Mouse (Mus musculus): ENCODE measurements at regions not wholly inside any gene's neighbourhood (a gene's known extent, or its start where the extent isn't known, plus 50 kb on each side); places are given as distances from the start of the nearest gene placed in this dataset.

- DNase-seq: no peak
Observed at GRCm38 (mm10) chr5:64541765-64542164, 261.4 kb upstream of the Klf3 start.

DNA sequence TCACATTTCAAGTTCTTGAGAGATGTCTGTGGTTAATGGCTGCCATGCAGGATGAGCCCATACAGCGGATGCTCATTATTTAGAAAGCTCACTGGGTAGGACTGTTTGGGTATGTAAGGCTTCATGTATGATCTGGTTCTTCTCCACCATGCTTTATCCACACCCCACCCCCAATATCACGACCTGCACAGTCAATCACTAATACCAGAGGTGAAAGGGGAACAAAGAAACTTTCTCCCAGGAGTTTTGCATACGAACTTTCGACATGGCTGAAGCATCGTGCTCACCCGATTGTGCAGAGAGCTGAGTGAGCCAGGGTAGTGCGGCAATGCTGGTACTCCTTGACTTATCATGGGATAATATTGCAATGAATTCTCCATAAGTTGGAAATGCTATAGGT is 247.3 kb upstream of the Klf3 start:
- peak; percentile 54 to 61 for DNase-seq

- DNase-seq: no peak
Observed at GRCm38 (mm10) chr5:64566451-64567390, 236.5 kb upstream of the Klf3 start.

DNA sequence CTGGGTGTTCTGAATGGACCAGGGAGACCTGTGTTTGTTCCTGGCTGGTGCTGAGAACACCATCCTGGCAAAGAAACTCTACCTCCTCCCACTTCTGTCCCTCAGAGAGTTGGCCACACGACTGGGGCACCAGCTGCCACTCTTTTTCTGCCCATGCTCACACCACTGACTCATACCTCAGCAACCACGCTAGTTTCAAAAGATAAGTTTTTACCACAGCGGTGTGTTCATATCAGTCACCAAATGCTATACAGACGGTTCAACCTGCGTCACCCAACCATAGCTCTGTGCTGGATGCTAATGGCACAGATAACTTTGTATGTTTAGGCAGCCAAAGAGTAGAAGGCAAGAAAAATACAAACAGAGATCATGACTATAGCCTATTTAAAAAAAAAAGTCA is 235.4 kb upstream of the Klf3 start:
- DNase-seq: no peak

DNA sequence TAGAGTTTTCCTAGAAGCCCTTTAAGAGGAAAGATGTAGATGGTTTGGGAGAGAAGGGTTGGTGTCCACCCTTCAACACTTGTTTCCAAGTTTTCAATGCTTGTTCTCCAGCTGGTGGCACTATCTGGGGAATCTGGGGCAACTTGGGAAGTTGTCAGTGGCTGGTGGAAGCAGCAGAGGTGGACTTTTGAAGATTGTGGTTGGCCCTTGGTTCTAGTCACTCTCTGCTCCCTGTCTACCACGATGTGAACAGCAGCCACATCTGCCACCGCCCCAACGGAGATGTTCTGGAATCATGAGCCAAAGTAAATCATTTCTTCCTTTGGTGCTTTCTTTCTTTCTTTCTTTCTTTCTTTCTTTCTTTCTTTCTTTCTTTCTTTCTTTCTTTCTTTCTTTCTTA is 234.9 kb upstream of the Klf3 start:
- DNase-seq: no peak

- no peak for DNase-seq
Observed at GRCm38 (mm10) chr5:64574386-64574785, 228.8 kb upstream of the Klf3 start.

- no peak for DNase-seq
Observed at GRCm38 (mm10) chr5:64575896-64576295, 227.3 kb upstream of the Klf3 start.

GRCm38 (mm10) chr5:64576426-64577262 is 226.5 kb upstream of the Klf3 start:
- DNase-seq: no peak

GRCm38 (mm10) chr5:64577424-64577823 is 225.8 kb upstream of the Klf3 start:
- DNase-seq: no peak

- DNase-seq: no peak
Observed at GRCm38 (mm10) chr5:64578536-64578935, 224.7 kb upstream of the Klf3 start.

DNA sequence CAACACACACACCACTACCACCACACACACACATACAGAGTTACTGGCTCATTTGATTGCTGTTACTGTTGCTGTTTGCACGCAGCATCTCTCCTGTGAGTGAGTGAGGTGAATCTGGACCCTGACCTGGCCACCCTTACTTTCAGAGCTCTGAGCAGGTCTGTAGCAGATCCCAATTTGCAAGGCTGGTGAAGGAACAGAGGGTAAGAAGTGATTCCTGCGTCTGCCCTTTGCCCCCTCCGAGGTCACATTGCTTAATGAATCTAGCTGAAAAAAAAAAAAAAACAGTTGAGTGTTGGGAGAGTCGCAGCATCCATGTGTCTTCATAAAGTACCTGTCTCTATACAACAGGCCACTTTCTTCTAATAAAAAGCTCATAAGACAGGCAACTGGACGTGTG is 224.1 kb upstream of the Klf3 start:
- no peak for DNase-seq

DNA sequence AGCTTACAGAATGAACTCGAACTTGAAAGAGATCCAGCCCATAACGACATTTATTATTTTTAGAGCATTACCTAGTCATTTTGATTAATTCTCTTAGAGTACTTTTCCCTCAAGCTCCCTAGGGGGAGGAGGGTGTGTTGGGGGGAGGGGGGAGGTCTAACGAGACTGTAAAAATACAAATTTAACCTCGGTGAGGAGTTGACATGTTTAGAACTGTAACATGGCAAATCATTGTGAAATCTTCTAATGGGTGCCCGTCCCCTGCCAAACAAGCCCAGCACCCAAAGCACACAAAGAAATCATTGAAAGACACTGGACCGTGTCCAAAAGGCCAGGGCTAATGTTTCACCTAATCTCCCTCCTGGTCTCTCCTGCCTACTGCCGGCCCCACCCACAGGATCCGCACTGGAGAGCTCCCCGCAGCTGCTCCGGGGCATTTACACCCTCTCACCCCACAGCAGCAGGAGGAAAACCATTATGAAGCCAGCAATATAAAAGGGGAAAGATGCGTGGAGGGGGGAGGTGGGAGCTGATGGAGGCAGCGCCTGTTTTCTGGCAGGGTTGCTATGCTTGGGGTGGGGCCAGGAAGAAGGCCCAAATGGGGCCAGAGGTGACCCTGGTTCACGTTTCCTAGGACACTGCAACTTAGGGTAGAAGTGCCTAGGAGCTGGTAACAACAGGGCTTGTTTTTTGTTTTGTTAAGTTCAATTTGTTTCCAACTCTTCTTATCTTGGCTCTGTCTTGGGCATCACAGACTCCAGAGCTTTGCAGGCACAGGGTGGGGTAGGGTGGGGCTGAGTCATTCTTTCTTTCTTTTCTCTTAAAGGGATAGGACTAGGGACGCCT is 223.5 kb upstream of the Klf3 start:
- no peak for DNase-seq

- no peak for DNase-seq
Observed at GRCm38 (mm10) chr5:64580340-64580723, 222.9 kb upstream of the Klf3 start.

DNA sequence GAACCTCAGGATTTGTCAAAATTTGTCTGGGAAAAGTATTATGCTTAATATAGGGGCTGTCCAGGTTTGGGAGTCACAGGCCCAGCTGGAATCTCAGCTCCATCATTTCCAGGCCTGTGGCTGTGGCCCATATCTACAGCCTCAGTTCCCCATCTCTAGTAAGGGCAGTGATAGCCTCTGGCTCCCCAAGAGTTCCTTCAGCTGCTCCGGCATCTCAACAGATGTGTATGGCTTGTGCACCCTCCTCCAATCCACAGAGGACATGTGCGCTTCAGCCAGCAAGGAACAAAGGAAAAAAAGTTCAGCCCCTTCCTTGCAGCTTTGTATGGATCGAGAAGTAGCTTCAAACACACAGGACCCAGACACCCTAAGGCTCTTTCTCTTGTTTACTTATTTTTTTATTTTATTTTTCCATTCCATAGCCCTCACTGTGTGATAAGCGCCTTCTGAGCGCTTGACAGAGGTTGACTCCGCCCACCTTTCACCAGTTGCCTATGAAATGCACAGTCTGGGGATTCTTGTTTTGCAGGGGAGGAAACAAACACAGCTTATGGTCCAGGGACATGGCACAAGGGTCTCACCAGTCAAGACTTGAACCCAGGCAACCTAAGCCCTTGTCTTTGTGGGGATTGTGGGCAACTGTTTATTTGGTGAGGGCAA is 222.3 kb upstream of the Klf3 start:
- no peak for DNase-seq

GRCm38 (mm10) chr5:64581461-64581860 is 221.7 kb upstream of the Klf3 start:
- DNase-seq: no peak

GRCm38 (mm10) chr5:64582031-64582430 is 221.2 kb upstream of the Klf3 start:
- no peak for DNase-seq

DNA sequence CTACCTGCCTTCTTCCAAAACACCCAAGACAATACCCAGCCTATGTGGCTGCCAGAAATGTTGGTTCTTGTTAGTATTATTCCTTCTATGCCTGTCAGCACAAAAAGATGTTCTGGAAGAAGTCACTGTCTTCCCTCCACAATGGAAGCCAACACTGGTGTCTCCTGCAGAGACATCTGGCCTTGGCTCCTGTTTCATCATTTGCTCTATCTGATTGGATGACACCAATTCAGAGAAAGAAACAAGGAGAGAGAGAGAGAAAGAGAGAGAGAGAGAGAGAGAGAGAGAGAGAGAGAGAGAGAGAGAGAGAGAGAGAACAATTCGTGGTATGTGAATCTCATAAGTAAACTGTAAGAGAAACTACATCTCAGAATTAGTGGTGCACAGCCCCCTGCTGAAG is 218.9 kb upstream of the Klf3 start:
- DNase-seq: no peak

GRCm38 (mm10) chr5:64585076-64585786 is 218.0 kb upstream of the Klf3 start:
- no peak for DNase-seq

- no peak for DNase-seq
Observed at GRCm38 (mm10) chr5:64586316-64586715, 216.9 kb upstream of the Klf3 start.

DNA sequence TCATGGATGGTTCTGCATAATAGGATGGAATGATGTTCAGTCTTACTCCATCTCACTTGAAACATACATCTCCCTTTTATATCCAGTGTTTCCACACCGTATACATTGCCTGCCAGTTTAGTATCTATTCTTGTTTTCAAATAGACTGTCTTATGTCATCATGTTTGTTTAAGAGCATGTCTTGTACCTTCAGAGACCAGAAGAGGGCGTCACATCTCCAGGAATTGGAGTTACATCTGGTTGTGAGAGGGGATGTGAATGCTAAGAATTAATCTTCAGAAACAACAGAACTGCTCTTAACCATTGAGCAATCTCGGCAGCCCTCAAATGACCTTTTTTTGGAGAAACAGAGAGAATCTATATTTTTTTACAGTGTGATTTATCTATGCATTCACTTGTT is 216.3 kb upstream of the Klf3 start:
- no peak for DNase-seq

DNA sequence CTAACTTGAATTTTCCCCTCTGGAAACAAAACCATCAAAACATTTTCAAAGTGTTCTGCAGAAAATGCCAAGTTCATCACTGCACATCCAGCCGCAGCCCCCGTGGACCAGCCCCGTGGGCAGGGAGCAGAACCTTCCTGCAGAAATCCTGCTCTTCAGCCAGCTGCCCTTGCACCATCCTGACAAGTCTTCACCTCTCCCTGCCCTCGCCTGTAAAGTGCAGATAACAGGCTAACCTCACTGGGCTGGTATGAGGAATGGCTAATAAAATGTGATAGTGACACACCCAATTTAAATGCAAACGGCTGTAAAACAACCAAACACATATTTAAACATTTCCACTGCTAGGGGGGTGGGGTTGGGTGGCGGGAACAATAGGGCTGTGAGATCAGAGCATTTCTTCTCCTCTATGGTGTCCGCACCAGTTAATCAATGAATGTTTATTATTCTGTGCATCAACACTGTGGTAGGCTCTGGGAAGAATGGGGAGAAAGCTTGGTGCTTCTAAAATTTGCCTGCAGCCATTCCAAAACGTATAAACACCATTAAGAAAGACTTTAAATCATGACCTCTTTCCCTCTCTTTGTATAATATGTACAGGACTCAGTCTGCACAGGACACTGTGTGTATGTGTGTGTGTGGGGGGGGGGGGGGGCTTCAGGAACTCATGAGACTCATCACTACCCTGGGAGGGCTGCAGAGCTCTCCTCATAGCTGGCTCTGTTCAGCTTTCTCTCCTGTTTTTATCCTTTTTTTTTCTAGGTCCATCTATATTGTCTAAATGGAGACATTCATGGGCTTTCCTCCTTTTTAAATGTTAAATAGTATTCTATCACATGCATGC is 215.1 kb upstream of the Klf3 start:
- DNase-seq: no peak
